Mouse (Mus musculus): Measurements from ENCODE around the gene Rpl18a. TPM values are rescaled to one million over a fixed set of nuclear protein-coding genes. Genes with fewer than 3 reads are reported as not detected.
A peak's percentile ranks its signal among the peaks of the same experiment; 100 is the strongest.

Rpl18a gene
- 1,000 to 10,000 TPM; 1,846 to 1,982 TPM for total RNA-seq (2021)
- long read RNA-seq, experiment 1, transcript Rpl18a-201 (5 exons, 1,260 nt), result major isoform, 347 of 1,762 reads
- long read RNA-seq, experiment 1, partial matches to known transcripts, result 1,415 of 1,762 reads
- long read RNA-seq, experiment 1, other reads (novel, unspliced or antisense), result 0 of 1,762 reads
- long read RNA-seq, experiment 2, transcript Rpl18a-201 (5 exons, 1,260 nt), result major isoform, 348 of 1,546 reads
- long read RNA-seq, experiment 2, partial matches to known transcripts, result 1,192 of 1,546 reads
- long read RNA-seq, experiment 2, other reads (novel, unspliced or antisense), result 1 of 1,546 reads

DNA sequence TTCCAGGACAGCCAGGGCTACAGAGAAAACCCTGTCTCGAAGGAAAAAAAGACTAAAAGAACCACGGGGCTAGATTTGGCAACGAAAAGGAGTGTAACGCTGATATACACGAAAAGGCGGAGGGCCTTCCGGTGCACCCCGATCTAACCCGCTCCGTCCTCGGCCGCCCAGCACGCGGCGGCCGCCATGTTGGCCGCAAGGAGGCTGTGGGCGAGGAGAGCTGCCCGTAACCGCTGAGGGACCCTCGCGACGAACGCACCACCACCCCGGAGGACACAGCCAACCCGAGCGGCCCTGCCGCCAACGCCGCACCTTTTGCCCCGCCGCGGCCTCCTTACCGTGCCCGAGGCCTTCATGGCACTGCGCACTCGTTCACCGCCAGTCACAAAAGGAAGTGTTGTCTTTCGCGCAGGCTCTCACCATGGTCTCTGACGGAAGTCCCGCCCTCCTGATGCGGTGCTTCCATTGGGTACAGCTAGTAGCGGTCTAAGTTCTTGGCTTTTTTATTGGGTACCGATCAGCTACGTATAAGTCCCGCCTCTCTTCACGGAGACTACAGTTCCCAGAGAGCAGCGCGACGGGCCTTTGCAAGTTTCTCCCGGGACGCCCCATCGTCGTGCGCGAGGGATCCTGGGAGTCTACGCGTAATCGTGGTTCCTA lies at the start of gene Rpl18a:
Rpl18a (minus strand) TSS at position 392 of the 660 bp plus-strand sequence.
- peak; percentile 83 to 92 for DNase-seq (ENCODE audit: low spot score in 2 of 2)

DNA sequence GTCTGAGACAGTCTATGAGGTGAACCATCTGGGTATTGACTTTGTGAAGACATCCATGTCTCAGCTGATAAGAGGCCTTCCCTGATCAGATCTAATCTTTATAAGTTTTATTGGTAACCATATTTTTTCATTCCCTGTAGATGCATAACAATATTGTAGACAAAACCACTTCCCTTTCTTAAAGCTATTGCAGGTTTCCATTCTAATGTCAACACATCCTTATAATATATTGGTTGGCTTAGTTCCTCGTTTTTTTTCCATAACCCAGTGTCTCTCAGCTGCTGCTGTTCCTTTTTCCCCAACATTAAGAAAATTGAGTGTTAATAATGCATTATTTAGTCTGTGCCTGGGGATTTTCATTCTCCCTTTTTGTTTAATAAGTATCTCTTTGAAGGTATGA lies 46.0 kb upstream of the Rpl18a start:
- no peak for DNase-seq (ENCODE audit: low spot score in 2 of 2)

DNA sequence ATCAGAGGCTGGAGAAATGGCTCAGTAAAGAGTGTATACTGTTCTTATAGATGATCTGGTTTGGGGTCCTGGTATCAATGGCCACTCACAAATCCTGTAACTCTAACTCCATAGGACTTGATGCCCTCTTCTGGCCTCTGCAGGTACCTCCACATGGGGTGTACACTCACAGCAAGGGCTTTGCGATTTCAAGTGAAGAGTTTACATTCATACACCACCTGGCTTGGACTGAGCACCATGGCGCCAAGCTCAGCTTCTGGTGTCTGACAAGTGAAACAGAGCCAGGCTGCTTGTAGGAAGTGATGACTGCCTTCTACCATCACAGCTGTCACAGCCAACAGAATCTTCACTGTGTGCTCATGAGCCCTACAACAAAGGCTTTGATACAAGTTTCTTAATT lies 44.3 kb upstream of the Rpl18a start:
- DNase-seq (ENCODE audit: low spot score in 2 of 2), result no peak

DNA sequence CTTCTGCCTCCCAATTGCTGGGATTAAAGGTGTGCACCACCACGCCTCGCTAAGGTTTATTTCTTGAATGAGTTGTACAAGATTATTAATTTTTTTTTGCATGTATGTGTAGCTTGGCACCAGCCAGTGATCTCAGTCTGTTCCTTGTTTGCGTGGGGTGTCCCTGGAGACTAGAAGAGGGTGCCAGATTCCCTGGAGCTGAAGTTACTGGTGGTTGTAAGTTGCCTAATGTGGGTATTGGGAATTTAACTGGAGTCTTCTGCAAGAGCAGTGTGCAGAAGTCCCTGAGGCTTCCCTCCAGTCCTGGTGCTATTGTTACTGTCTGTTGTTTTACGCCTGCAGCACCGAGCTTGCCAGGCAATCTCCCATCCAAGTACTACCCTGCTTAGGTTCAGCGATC lies 40.0 kb upstream of the Rpl18a start:
- DNase-seq (ENCODE audit: low spot score in 2 of 2), result no peak

DNA sequence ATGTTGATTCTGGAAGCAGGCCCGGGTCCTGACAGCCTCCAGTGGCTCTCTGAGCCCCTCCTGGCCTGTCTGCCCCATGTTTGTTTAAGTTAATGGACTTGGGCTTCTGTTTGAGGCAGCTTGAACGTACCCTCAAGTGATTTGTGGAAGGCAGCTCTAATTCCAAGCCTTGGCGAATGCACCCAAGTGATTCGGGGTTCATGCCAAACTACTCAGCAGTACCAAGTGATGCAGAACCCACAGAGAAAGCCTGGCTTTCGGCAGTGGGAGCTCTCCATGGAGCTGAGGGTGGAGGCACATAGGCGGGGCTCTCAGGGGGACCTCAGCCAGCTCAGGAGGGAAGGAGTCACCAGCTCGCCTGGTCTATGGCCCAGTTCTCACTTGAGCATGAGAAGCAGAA lies 37.6 kb upstream of the Rpl18a start:
- DNase-seq (ENCODE audit: low spot score in 2 of 2), result no peak

DNA sequence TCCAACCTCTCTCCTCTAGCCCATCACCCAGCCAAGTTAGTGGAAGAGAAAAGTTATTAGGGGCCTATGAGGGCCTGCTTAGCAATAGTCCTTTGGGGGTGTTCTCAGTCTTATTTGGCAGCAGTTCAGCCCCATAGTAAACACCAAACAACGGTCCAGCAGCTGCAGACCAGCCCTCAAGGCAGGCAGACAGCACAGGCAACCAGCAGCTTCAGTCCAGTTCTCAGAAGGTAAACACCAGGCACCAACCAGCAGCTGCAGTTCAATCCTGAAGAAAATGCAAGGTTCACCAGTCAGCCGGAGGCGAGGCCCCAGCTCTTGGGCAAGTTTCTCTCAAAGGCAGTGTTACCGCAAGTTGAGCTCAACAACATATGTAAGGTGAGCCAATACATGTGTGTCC lies 35.8 kb upstream of the Rpl18a start:
- DNase-seq (ENCODE audit: low spot score in 2 of 2), result no peak

DNA sequence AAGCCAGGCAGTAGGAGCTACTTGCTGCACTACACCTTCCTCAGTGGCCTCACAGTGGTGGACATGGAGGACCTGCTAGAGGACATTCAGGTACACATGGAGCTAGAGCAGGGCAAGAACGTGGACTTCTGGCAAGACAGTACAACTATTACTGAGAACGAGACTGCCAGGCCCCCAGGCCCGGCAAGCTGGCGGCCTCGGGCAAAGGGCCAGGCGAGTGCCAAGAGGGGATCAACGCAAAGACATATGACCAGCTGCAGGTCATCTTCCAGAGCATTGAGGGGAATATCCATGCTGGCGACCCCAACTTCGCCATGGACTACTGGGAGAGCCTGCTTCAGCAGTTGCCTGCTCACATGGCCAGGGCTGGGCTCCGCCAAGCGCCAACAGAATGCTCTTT lies 34.5 kb upstream of the Rpl18a start:
- DNase-seq (ENCODE audit: low spot score in 2 of 2), result no peak

DNA sequence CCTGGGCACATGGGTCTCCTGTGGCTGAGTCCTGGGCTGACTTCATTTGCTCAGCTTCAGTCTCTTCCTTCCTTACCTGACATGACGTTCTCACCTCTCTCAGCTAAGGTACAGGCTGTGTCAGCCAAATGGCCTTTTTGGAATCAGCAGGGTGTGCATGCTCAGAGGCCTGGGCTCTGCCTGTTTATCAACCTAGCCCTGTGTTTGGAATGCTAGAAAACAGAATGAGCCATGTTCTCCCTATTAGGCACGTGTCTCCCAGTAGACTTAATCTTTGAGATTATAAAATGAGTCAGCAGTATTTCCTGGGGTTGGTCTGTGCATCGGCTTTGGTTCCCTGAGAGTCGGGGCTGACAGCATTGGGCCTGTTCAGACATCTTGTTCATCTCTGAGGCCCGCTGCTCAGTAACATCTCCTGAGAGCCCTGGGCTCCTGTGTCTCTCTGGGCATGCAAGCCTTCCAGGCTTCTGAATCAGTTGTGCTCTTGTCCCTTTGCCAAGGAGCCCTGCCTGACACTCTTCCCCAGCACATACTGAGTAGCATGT lies 31.6 kb upstream of the Rpl18a start:
- no peak for DNase-seq (ENCODE audit: low spot score in 2 of 2)

DNA sequence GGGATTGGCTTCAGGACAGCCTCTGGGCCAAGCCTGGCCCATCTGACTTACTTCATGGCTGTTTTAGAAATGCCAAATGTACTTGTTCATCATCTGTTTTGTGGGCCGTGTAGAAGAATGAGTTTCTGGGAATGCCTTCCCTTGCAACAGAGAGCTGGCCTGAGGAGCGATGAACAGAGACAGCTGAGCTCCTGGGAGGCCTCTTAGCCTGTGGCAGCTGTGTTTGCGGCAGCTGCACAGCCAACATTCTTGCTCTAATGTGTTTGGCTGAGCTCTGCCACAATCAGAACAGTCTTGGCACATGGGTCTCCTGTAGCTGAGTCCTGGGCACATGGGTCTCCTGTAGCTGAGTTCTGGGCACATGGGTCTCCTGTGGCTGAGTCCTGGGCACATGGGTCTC lies 30.9 kb upstream of the Rpl18a start:
- DNase-seq (ENCODE audit: low spot score in 2 of 2), result peak in 1 of 2 experiments; percentile 14

DNA sequence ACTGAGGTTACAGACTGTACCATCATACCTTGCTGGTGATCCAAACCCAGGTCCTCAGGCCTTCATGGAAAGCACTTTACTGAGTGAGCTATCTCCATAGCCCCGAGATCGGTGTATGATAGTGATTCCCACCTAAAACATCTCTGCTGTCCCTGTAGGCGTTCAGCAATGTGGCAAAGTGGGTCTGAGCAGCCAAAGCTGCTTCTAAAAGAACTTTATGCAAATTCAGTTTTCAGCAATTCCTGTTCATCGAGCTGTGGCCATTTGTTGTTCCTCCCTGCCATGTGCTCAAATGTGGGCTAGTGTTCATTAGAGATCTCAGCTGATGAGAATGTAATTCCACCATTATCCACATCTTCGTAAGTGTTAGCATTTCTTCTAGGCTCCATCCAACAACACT lies 29.2 kb upstream of the Rpl18a start:
- DNase-seq (ENCODE audit: low spot score in 2 of 2), result no peak

DNA sequence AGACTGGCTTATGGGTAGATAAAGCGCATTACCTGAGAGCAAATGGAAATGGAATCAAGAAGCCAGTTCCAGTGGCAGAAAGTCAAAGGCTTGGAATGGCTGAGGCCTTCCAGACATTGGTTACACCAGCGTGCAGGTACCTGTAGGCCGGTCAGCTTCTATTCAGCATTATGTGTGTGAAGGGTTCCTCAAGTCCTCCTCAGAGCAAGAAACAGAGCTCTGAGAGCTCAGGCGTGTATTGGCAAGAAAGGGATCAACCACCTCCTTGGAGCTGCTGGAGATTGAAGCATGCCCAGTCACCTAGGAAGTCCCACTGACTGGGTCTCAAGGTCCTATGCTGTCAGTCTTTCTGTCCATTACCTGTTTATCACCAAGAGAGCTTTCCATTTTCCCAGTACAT lies 28.5 kb upstream of the Rpl18a start:
- no peak for DNase-seq (ENCODE audit: low spot score in 2 of 2)

DNA sequence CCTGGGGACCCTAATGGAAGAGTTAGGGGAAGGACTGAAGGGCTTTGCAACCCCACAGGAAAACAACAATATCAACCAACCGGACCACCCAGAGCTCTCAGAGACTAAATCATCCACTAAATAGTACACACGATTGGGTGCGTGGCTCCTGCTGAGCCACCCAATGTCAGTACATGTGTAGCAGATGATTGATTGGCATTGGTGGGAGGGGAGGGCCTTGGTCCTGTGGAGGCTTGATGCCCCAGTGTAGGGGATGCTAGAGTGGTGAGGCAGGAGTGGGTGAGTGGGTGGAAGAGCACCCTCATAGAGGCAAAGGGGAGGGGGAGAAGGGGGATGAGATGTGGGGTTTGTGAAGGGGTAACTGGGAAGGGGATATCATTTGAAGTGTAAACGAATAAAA lies 26.9 kb upstream of the Rpl18a start:
- DNase-seq (ENCODE audit: low spot score in 2 of 2), result no peak

DNA sequence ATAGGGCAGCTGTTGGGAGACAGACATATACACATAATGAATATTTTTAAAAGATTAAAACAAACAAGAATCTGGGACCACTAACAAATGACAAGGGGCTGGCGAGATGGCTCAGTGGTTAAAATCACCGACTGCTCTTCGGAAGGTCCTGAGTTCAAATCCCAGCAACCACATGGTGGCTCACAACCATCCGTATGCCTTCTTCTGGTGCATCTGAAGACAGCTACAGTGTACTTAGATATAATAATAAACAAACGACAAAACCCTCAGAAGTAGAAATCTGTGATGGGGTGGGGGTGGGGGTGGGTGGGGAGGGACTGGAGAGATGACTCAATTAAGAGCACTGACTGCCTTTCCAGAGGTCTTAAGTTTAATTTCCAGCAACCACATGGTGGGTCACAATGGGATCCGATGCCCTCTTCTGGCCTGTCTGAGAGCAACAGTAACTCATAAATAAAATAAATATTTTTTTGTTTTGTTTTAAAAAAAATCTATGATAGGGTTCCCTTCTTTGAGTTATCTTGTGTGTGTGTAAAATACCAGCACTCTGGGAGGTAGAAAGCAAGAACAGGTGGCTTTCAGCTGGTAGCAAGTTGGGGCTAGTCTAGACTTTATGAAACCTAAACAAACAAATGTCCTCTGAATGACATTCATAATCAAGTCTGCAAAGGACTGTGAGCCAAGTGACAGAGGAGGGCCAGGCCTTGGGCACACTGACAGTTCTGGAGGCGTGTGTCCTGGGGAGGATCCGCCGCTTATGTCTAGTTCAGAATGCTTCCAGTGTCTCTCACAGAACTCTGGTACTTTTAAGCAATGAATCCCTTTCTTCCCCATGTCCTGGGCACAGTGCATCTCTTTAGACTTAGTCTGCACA lies 23.1 kb upstream of the Rpl18a start:
- DNase-seq (ENCODE audit: low spot score in 2 of 2), result no peak

DNA sequence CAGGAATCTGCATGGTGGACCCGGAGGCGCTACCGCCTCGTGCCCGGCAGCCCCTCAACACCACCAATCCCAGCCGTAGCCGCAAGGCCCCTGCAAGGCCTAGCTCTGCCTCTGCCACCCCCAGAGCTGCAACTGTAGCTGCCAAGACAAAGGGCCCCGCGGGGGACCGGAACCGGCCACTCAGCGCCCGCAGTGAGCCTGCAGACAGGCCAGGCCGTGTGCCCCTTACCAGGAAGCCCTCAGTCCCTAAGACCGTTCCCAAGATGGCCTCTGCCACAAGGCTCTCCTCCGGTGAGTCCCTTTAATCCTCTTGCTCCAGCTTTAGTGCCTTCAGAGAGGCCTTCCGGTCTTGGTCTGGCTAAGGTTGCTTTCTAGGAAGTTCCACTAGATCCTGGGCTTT lies 17.5 kb upstream of the Rpl18a start:
- no peak for DNase-seq (ENCODE audit: low spot score in 2 of 2)

DNA sequence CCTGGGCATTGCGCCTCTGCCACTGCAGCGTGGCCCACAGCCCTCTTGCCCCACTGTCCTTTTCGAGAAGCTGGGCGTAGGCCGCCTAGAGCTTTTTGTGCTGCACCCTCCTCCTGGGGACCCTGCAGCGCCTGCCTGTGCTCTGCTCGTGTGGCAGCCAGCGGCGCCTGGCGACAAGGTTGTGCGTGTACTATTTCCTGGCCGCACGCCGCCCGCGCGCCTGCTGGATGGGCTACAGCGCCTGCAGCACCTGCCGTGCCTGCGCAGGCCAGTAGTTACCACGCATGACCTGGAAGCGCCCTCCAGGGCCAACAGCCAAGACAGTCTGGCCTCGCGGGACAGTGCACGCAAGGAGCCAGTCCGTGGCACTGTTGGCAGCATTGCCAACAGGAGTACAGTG lies 16.3 kb upstream of the Rpl18a start:
- DNase-seq (ENCODE audit: low spot score in 2 of 2), result no peak

DNA sequence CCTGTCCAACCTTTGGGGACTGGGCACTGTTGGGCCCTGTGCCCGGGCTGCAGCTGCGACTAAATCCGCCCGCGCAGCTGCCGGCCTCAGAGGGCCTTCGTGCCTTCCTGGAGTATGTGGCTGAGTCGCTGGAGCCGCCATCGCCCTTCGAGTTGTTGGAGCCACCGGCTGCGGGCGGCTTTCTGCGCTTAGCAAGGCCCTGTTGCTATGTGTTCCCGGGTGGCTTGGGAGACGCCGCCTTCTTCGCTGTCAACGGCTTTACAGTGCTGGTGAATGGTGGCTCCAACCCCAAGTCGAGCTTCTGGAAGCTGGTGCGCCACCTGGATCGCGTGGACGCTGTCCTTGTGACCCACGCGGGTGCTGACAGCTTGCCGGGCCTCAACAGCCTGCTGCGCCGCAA lies 15.7 kb upstream of the Rpl18a start:
- peak in 1 of 2 experiments; percentile 46 for DNase-seq (ENCODE audit: low spot score in 2 of 2)

DNA sequence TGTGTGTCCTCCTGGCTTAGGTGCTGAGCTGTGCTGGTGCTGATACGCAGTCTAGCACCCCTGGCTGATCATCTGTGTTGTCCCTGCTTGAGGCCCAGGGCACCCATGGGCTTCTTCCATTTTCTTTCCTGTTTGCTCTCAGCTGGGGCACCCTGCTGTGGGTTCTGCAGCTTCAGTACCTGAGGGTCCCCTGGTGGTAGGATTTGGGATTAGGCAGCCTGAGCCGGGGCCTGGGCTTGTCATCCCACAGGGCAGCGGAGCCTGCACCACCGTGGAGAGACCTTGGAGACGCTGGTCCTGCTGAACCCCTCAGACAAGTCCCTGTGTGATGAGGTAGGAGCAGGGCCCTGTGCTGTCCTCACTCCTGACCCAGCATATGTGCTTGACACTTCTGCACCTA lies 14.4 kb upstream of the Rpl18a start:
- no peak for DNase-seq (ENCODE audit: low spot score in 2 of 2)

DNA sequence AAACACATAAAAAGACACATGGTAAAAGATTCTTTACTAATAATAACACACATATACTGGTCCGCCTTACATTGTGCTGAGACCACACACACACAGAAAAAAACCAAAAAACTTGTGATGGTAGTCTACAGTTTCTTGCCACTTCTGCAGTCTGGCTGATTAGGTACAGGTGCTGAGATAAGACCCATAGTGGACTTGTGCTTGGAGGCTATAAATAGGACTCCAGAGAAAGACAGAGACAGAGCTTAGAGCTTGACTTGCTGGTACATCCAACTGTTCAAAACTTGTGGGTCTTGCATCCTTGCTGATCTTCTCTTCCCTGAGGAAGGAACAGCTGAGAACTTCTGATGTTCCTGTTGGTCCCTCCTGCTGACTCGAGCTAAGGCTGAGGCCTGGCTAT lies 10.3 kb upstream of the Rpl18a start:
- DNase-seq (ENCODE audit: low spot score in 2 of 2), result no peak

DNA sequence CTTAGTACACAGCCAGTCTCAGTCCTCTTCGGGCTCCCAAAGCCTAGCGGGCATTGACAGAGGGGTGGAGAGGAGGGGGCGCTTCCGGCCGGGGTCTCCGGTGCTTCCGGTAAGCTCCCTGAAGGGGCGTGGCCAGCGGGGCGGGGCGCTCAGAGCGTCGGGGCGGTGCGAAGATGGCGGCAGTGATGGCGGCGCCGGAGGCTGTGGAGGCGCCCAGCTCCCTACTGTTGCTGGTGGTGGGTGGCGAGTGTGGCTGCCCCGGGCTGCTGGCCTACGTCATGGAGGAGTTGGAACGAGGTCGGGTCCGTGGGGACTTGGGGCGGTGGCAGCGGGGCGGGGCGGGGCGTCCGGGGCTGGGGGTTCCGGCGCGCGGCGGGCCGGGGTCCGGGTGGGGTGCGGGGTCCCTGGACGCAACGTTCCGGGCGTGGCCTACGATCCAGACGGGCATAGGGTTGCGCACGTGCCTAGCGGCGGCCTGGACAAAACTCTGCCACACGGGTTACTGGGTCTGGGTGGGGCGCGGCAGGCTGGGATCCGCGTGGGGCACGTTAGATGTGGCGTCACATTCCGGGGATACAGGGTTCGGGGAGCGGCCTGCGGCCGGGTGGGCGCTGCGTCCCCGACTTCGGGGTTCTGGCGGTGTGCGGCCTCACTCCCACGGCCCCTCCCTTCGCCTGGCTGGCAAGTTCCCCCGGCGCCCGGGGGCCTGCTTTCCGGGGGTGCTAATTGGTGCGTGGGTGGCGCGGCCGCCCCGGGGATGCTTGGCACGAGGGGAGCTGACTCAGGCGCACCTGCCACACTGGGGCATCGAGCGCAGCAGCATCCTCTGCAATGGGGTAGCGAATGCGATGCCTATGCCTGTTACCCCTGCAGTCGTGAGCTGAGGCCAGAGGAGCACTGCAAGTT lies 8.9 kb upstream of the Rpl18a start, which contains the start of gene Map1s:
Map1s (plus strand) TSS at position 102 of the 906 bp plus-strand sequence.
- peak; percentile 58 to 82 for DNase-seq (ENCODE audit: low spot score in 2 of 2)

DNA sequence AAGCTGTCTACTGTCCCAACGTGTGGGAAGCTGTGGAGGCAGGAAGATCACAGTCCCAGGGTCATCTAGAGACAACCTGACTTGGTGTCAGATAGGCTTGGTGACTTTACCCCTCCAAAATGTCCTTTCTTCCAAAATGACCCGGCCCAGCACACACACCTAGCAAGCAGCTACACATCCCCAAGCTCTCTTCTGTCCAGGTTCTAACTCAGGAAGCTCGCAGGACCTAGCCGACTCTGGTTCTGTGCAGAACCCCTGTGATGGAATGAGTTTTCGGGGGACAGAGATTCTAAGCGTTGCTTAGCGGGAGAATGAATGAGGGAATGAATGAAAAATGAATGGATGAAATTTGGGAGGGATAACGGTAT lies 8.2 kb upstream of the Rpl18a start:
- no peak for DNase-seq (ENCODE audit: low spot score in 2 of 2)

DNA sequence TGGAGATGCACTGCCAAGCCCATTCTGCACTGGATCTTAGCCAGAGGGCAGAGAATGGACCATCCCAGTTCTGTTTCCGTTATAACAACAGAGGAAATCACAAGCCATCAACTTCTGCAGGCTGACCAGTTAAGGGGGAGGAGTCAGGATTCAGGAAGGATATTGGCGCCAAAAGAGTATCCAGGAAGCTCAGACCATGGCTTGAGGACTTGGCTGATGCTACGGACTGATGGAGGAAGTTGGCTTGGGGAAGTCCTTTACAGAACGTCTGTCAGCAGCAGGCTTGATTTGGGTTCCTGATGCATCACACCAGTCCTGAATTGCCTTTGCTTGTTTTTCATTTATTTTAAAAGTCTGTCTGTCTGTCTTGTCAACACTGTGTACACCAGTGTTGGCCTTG lies 7.3 kb upstream of the Rpl18a start:
- DNase-seq (ENCODE audit: low spot score in 2 of 2), result no peak
